Mouse (Mus musculus) adipocyte (in vitro differentiated cells): Measurements from ENCODE around the gene Saa1.

Experiments
- DNase-seq: peaks from one replicate; pipeline ENCODE4 v3.0.0-alpha.2; 2016; ENCODE audit warnings: low spot score

Saa1 gene

GRCm38 (mm10) chr7:46718591-46719270 lies 24.0 kb downstream of the Saa1 start:
- no peak for DNase-seq

DNA sequence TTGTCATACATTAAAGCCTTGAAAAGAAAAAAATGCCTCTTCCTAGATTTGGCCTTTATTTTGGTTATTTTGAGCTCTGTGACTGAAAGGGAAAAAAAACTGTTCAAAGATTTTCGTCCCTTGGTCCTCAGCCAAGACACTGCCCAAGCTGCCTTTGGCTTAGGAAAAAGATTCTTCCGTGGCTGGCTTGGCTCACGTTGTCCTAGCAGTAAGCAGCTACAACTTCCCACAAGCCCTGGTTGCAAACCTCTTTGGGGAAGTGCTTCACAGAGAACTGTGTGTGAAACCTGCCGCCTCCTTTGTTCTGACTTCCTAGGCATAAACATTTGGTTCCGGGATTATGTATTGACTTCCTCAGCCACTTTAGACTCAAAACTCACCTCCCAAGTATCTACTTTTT lies 25.9 kb downstream of the Saa1 start:
- DNase-seq, result peak; percentile 90

- DNase-seq, result no peak
Measured at GRCm38 (mm10) chr7:46715600-46715999, 27.2 kb downstream of the Saa1 start, which contains the start of gene Saa3. Saa3 (minus strand) TSS chr7:46715700.

GRCm38 (mm10) chr7:46714518-46714917 lies 28.3 kb downstream of the Saa1 start:
- DNase-seq, result peak; percentile 76

DNA sequence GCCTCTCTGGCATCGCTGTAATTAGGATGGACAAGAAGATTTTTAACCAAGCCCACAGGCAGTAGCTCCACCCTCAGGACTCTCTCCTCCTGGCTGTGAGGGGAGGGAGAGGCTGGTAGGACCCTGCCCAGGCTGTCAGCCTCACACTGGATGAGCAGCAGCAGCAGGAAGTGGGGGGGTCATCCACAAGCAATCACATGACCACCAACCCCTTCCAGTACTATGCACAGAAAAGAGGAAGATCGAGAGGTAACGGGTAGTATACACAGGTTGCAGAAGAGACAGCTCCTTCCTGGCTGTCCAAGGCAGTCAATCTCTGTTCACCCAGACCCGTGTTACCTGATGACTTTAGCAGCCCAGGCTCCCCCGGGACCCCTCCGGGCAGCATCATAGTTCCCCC lies 30.5 kb downstream of the Saa1 start:
- DNase-seq, result no peak

DNA sequence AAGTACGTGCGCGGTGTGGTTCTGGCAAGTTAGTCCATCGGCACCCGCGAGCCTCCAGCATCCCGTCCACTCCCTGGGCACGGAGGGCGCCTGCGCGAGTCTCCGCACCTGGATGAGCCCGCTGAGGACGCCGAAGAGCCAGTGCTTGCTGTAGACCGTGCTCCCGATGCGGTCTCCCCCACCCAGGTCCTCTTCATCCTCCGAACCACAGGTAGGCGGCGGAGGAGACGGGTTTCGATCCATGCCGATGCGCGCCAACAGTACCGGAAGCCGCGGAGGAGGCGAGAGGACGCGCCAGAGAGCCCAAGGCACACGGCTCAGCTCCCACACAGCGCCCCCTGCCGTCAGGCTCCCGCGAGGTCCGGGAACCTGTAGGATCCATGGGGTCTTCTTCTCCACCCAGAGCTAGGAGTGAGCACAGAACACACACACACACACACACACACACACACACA lies 32.4 kb downstream of the Saa1 start, which contains the start of gene Saal1:
Saal1 (minus strand) TSS at position 291 of the 455 bp plus-strand sequence.
- peak; percentile 79 for DNase-seq

GRCm38 (mm10) chr7:46700521-46701025 lies 42.2 kb downstream of the Saa1 start:
- DNase-seq, result no peak

DNA sequence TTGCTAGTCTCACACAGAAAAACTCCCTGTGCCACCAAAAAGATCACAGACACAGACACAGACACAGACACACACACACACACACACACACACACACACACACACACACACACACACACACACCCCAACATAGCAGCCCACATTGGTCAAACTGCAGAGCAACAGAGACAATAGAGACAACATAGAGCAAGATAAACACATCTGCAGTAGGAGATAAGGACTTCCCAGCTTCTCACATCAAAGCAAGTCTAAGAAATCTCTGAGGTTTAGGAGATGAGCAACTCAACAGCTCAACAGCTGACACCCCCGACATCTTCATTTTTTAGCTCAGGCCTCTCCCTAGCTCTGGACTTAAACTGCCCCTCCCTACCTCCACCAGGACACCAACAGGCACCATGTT lies 46.0 kb downstream of the Saa1 start:
- no peak for DNase-seq
